ENCODE assay signal across 8 mouse cellular contexts in the genomic region with DNA sequence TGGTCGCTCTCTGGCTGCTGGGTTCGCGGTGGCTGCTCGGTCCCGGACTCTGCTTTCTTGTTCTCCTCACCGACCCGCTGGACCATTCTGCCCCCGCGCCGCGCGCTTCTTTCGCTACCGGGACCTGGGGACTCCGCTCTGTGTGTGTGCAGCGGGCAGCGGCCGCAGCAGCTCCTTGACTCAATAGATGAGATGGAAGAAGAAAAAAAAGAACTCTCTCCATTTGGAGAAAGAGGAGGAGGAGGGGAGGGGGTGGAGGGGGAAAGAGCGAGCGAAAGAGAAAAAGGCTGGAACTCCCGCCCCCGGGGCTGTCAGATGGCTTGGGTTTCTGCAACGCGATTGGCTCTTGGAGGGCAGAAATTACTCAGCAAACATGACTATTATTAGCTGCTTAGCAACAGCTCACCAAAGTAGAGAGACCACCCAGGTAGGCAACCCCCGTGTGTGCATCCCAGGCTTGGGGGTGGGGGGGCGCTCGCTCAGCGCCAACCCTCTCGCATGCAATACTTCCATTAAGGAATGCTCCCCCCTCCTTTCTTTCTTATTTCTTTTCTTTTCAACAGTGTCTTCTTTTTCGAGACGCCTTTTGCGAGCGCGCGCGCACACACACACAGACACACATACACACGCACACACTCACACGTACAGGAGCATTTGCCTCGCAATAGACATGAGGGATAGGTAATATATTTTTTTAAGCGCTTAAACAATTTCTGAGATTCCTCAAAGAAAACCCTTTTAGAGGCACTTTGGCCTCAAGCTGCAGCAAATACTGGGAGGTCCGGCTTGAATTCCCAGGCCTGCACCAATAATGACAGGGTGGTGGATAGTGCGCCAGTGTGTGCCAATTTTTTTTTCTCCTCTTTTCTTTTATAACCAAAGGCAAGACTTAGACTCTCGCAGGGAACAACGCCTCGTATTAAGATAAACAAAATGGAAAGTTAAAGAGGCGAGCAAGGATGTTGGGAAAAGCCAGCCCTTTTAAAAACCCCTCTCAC. TPM values are rescaled to one million over a fixed set of nuclear protein-coding genes. Genes with fewer than 3 reads are reported as not detected.
A peak's percentile ranks its signal among the peaks of the same experiment; 100 is the strongest.
DNase-seq lines count a peak whose midpoint lies in the region; ATAC-seq and TF ChIP-seq lines count a peak whose summit lies in the region.

No protein-coding gene starts in this region.

- peak overlapping the region; percentile 95 for H3K4me2 ChIP-seq in embryonic facial prominence, embryonic 12.5 days (replicated peaks)
- H3K4me2 ChIP-seq in limb, embryonic 15.5 days, result peak overlapping the region; percentile 94
- H3K4me2 ChIP-seq in midbrain, postnatal 0 days (ENCODE audit: low read depth, low read length, poor library complexity, severe bottlenecking), result peak overlapping the region; percentile 88

- peak; percentile 54 for TF ChIP-seq POLR2A in heart, adult 2 months (IDR thresholded peaks at IDR 0.05; ENCODE audit: insufficient read depth, low read depth, low read length)

- WGBS in embryonic facial prominence, embryonic 12.5 days, result under 1% methylated on average over 46 of the region's 46 CpGs
- WGBS in heart, adult 2 months, result under 1% methylated on average over 46 of the region's 46 CpGs
- under 1% methylated on average over 46 of the region's 46 CpGs for WGBS in limb, embryonic 15.5 days
- WGBS in midbrain, postnatal 0 days, result under 1% methylated on average over 46 of the region's 46 CpGs

- peak overlapping the region; percentile 100 for H3K27ac ChIP-seq in embryonic facial prominence, embryonic 12.5 days
- H3K27ac ChIP-seq in heart, adult 2 months, result peak overlapping the region; percentile 96
- peak overlapping the region; percentile 99 for H3K27ac ChIP-seq in limb, embryonic 15.5 days
- peak overlapping the region; percentile 88 for H3K27ac ChIP-seq in midbrain, postnatal 0 days (ENCODE audit: low read depth, low read length)

- DNase-seq in 3T3-L1 (ENCODE audit: low read depth, low spot score), result peak; percentile 93
- DNase-seq in adrenal gland, postnatal 25 days, result peak; percentile 81
- peak; percentile 79 to 88 for DNase-seq in heart, adult 2 months
- peak; percentile 85 to 86 for DNase-seq in kidney, adult 8-10 months
- peak; percentile 98 for DNase-seq in midbrain, postnatal 0 days (ENCODE audit: low spot score)
- peak; percentile 66 to 81 for DNase-seq in spleen, postnatal 4 days (ENCODE audit: low spot score in 2 of 2)

- no peaks in the 10 kb centered on the region for H3K9me3 ChIP-seq in embryonic facial prominence, embryonic 12.5 days
- H3K9me3 ChIP-seq in limb, embryonic 15.5 days, result no peaks in the 10 kb centered on the region
- no peaks in the 10 kb centered on the region for H3K9me3 ChIP-seq in midbrain, postnatal 0 days (ENCODE audit: low read length)

- H3K79me2 ChIP-seq in heart, adult 2 months (replicated peaks; ENCODE audit: control insufficient read depth, insufficient read depth, low read length), result no peaks in the 10 kb centered on the region

- peaks cover 5% of the 10 kb centered on the region; the same call in 1 of the 2 replicates for H3K27me3 ChIP-seq in embryonic facial prominence, embryonic 12.5 days
- no peaks in the 10 kb centered on the region for H3K27me3 ChIP-seq in heart, adult 2 months (ENCODE audit: control insufficient read depth, insufficient read depth, low read length)
- peaks cover 18% of the 10 kb centered on the region; the same call in 1 of the 2 replicates for H3K27me3 ChIP-seq in limb, embryonic 15.5 days
- peaks cover 15% of the 10 kb centered on the region for H3K27me3 ChIP-seq in midbrain, postnatal 0 days (ENCODE audit: insufficient read depth, low read length)

- H3K36me3 ChIP-seq in embryonic facial prominence, embryonic 12.5 days, result no peaks in the 10 kb centered on the region
- no peaks in the 10 kb centered on the region for H3K36me3 ChIP-seq in heart, adult 2 months (ENCODE audit: control insufficient read depth, insufficient read depth, low read length)
- H3K36me3 ChIP-seq in limb, embryonic 15.5 days, result no peaks in the 10 kb centered on the region
- H3K36me3 ChIP-seq in midbrain, postnatal 0 days (ENCODE audit: insufficient read depth, low read length), result no peaks in the 10 kb centered on the region

- ATAC-seq in embryonic facial prominence, embryonic 12.5 days (ENCODE audit: insufficient number of reproducible peaks, insufficient read depth, low FRiP score, low TSS enrichment), result peak; percentile 49; the same call in 1 of the 2 replicates
- peak; percentile 78 for ATAC-seq in limb, embryonic 15.5 days (ENCODE audit: insufficient number of reproducible peaks, low FRiP score, low TSS enrichment, low read depth)
- peak; percentile 62 for ATAC-seq in midbrain, postnatal 0 days (ENCODE audit: low FRiP score)

- intact Hi-C loops in heart, adult 2 months (cut with DNase I), result loop anchor here (5.0 to 10.0 kb wide), 4 partner anchors 246 to 598 kb away; a partner anchor contains a TSS

- TF ChIP-seq EP300 in heart, adult 2 months (IDR thresholded peaks at IDR 0.05; ENCODE audit: insufficient read depth, low read depth, low read length), result 0 out of 2 replicates have a peak, but pooled peaks have one; percentile 29

- H3K4me3 ChIP-seq in embryonic facial prominence, embryonic 12.5 days, result peak overlapping the region; percentile 98
- H3K4me3 ChIP-seq in heart, adult 2 months, result peak overlapping the region; percentile 78
- peak overlapping the region; percentile 84 for H3K4me3 ChIP-seq in limb, embryonic 15.5 days
- peak overlapping the region; percentile 63 for H3K4me3 ChIP-seq in midbrain, postnatal 0 days (ENCODE audit: low read depth, low read length)

- H3K4me1 ChIP-seq in embryonic facial prominence, embryonic 12.5 days, result peaks cover 21% of the 10 kb centered on the region
- no peaks in the 10 kb centered on the region; the same call in 1 of the 2 replicates for H3K4me1 ChIP-seq in heart, adult 2 months (ENCODE audit: control insufficient read depth, insufficient read depth, low read length)
- peaks cover 21% of the 10 kb centered on the region; the same call in 1 of the 2 replicates for H3K4me1 ChIP-seq in limb, embryonic 15.5 days
- peaks cover 5% of the 10 kb centered on the region; the same call in 1 of the 2 replicates for H3K4me1 ChIP-seq in midbrain, postnatal 0 days (ENCODE audit: insufficient read depth, low read length)

- peak overlapping the region; percentile 100 for H3K9ac ChIP-seq in embryonic facial prominence, embryonic 12.5 days
- peak overlapping the region; percentile 92 for H3K9ac ChIP-seq in heart, adult 2 months (ENCODE audit: low read depth, low read length)
- H3K9ac ChIP-seq in limb, embryonic 15.5 days, result peak overlapping the region; percentile 83
- H3K9ac ChIP-seq in midbrain, postnatal 0 days (replicated peaks; ENCODE audit: low read length, poor library complexity, severe bottlenecking), result peak overlapping the region; percentile 79

- TF ChIP-seq CTCF in heart, adult 2 months (IDR thresholded peaks at IDR 0.05), result no peak
- no peak for TF ChIP-seq CTCF in midbrain, postnatal 0 days (IDR thresholded peaks at IDR 0.05)

RNA-seq across cellular contexts. Expression of a gene that starts 7.1 kb away (rescaled TPM):
- 33.9 and 53.6 TPM in 2 replicates for total RNA-seq in adrenal gland, postnatal 25 days (2021)
- polyA plus RNA-seq in embryonic facial prominence, embryonic 12.5 days (2016; fragmentation: Nextera tagmentation; extraction: Ambion mirVana), result 24.9 and 29.2 TPM in 2 replicates
- 10 to 100 TPM in 1 of 2 experiments, 1 to 10 TPM in 1; 9.3 to 16.4 TPM for total RNA-seq in heart, adult 2 months (2021)
- 6.7 and 9.2 TPM in 2 replicates for polyA plus RNA-seq in heart, adult 2 months (2012; rRNA removed)
- polyA plus RNA-seq in limb, embryonic 15.5 days (2015; fragmentation: Nextera tagmentation; extraction: Ambion mirVana), result 17.4 and 19.5 TPM in 2 replicates
- 27.8 and 29.9 TPM in 2 replicates for total RNA-seq in midbrain, postnatal 0 days (2014; rRNA removed)
- 6.8 and 7.9 TPM in 2 replicates for polyA plus RNA-seq in midbrain, postnatal 0 days (2015; fragmentation: Nextera tagmentation; extraction: Ambion mirVana)

Comparison
In these comparisons a context has a peak if more than half of its experiments do, and no peak if none do; other contexts are left out.
1. Peak in every context shown above with its lines: DNase-seq, ATAC-seq, H3K4me3 ChIP-seq and H3K27ac ChIP-seq.